Mouse (Mus musculus): ENCODE measurements around the gene Cep112.

DNA sequence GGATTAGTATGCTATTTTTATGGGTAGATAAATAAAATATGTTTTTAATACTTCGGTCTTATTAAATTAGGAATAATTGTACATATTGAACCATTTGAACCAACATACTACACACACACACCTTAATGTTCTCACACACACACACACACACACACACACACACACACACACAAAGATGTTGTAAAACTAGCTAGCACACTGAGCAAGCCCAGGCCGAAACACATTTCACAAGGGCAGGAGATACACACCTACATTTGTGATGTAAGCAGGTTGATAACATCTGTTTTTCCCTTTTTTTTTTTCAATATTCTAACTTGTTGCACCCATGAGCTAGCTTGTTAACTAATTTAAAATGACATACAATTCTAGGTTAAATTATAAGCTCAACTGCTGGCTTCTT, 327.8 kb downstream of the Cep112 start:
- no peak for TF ChIP-seq CTCF (IDR thresholded peaks at IDR 0.05; ENCODE audit: borderline replicate concordance, insufficient read depth, low read depth, low read length)
- TF ChIP-seq POLR2A (IDR thresholded peaks at IDR 0.05; ENCODE audit: borderline replicate concordance, insufficient read depth, low read length) = no peak

Measured in cerebellum, adult 2 months (tissue).